Mouse (Mus musculus): ENCODE data around the gene Olfr603. TPM values are rescaled to one million over a fixed set of nuclear protein-coding genes. Genes with fewer than 3 reads are reported as not detected.
"Not testable (repeated sequence)": the region's sequence is repeated elsewhere in the genome, so short reads cannot be mapped to it uniquely, and the experiment has no call there.

The Olfr603 gene
- not detected in 2 replicates for polyA plus RNA-seq (2012; rRNA removed)

GRCm38 (mm10) chr7:103386077-103386476 lies at the start of gene Olfr603:
Gene Olfr603, minus strand, starts transcription at chr7:103386177.
- no peak within 1 kb of the TSS for H3K4me3 ChIP-seq (ENCODE audit: insufficient read depth, low read length)
- no peak within 1 kb of the TSS for H3K27ac ChIP-seq (ENCODE audit: insufficient read depth, low read length)
- TF ChIP-seq CTCF (IDR thresholded peaks at IDR 0.05; ENCODE audit: extremely low read depth, insufficient read depth, low read length) (no peak), POLR2A (IDR thresholded peaks at IDR 0.05; ENCODE audit: extremely low read depth, insufficient read depth, low read length) (no peak)
- H3K4me1 ChIP-seq (ENCODE audit: control insufficient read depth, insufficient read depth, low read length), result no peaks in the 10 kb centered on the region

- not testable (repeated sequence) for H3K27ac ChIP-seq (ENCODE audit: insufficient read depth, low read length); H3K4me1 ChIP-seq (ENCODE audit: control insufficient read depth, insufficient read depth, low read length); H3K4me3 ChIP-seq (ENCODE audit: insufficient read depth, low read length)
Measured at GRCm38 (mm10) chr7:103414772-103415171, 28.8 kb upstream of the Olfr603 start, which contains the start of gene Usp17lc. Gene Usp17lc, plus strand, starts transcription at chr7:103415072.

- H3K27ac ChIP-seq (ENCODE audit: insufficient read depth, low read length); H3K4me3 ChIP-seq (ENCODE audit: insufficient read depth, low read length); H3K4me1 ChIP-seq (ENCODE audit: control insufficient read depth, insufficient read depth, low read length): not testable (repeated sequence)
Measured at GRCm38 (mm10) chr7:103406521-103407055, 20.6 kb upstream of the Olfr603 start.

- H3K4me3 ChIP-seq (ENCODE audit: insufficient read depth, low read length), result no peak overlapping the region
- TF ChIP-seq POLR2A (IDR thresholded peaks at IDR 0.05; ENCODE audit: extremely low read depth, insufficient read depth, low read length) (no peak), CTCF (IDR thresholded peaks at IDR 0.05; ENCODE audit: extremely low read depth, insufficient read depth, low read length) (no peak)
- no peak overlapping the region for H3K27ac ChIP-seq (ENCODE audit: insufficient read depth, low read length)
- no peaks in the 10 kb centered on the region for H3K4me1 ChIP-seq (ENCODE audit: control insufficient read depth, insufficient read depth, low read length)
Measured at GRCm38 (mm10) chr7:103398981-103399380, 13.0 kb upstream of the Olfr603 start.

GRCm38 (mm10) chr7:103397758-103398157 lies 11.8 kb upstream of the Olfr603 start:
- Histone ChIP-seq H3K4me1 (ENCODE audit: control insufficient read depth, insufficient read depth, low read length) (no peaks in the 10 kb centered on the region), H3K4me3 (ENCODE audit: insufficient read depth, low read length) (no peak overlapping the region), H3K27ac (ENCODE audit: insufficient read depth, low read length) (no peak overlapping the region)
- TF ChIP-seq POLR2A (IDR thresholded peaks at IDR 0.05; ENCODE audit: extremely low read depth, insufficient read depth, low read length), result no peak
- TF ChIP-seq CTCF (IDR thresholded peaks at IDR 0.05; ENCODE audit: extremely low read depth, insufficient read depth, low read length), result no peak

- Histone ChIP-seq H3K4me3 (ENCODE audit: insufficient read depth, low read length) (no peak within 1 kb of the TSS), H3K4me1 (ENCODE audit: control insufficient read depth, insufficient read depth, low read length) (no peaks in the 10 kb centered on the region), H3K27ac (ENCODE audit: insufficient read depth, low read length) (no peak within 1 kb of the TSS)
- TF ChIP-seq CTCF (IDR thresholded peaks at IDR 0.05; ENCODE audit: extremely low read depth, insufficient read depth, low read length) (no peak), POLR2A (IDR thresholded peaks at IDR 0.05; ENCODE audit: extremely low read depth, insufficient read depth, low read length) (no peak)
Measured at GRCm38 (mm10) chr7:103362555-103362954, 23.4 kb downstream of the Olfr603 start, which contains the start of gene Olfr601. Gene Olfr601, minus strand, starts transcription at chr7:103362655.

GRCm38 (mm10) chr7:103349569-103349968 lies 36.4 kb downstream of the Olfr603 start, which contains the start of gene Olfr600:
Gene Olfr600, minus strand, starts transcription at chr7:103349669.
- no peaks in the 10 kb centered on the region for H3K4me1 ChIP-seq (ENCODE audit: control insufficient read depth, insufficient read depth, low read length)
- no peak for TF ChIP-seq CTCF (IDR thresholded peaks at IDR 0.05; ENCODE audit: extremely low read depth, insufficient read depth, low read length)
- H3K4me3 ChIP-seq (ENCODE audit: insufficient read depth, low read length), result no peak within 1 kb of the TSS
- H3K27ac ChIP-seq (ENCODE audit: insufficient read depth, low read length), result no peak within 1 kb of the TSS

- Histone ChIP-seq H3K27ac (ENCODE audit: insufficient read depth, low read length) (no peak within 1 kb of the TSS), H3K4me3 (ENCODE audit: insufficient read depth, low read length) (no peak within 1 kb of the TSS), H3K4me1 (ENCODE audit: control insufficient read depth, insufficient read depth, low read length) (no peaks in the 10 kb centered on the region)
- TF ChIP-seq CTCF (IDR thresholded peaks at IDR 0.05; ENCODE audit: extremely low read depth, insufficient read depth, low read length) (no peak), POLR2A (IDR thresholded peaks at IDR 0.05; ENCODE audit: extremely low read depth, insufficient read depth, low read length) (no peak)
Measured at GRCm38 (mm10) chr7:103335617-103336016, 50.4 kb downstream of the Olfr603 start, which contains the start of gene Olfr599. Gene Olfr599, plus strand, starts transcription at chr7:103335917.

Other genes with a start within 250 kb of the Olfr603 start
- gene Olfr588-ps1, start 245.3 kb downstream of the Olfr603 start, polyA plus RNA-seq (2012; rRNA removed), result not detected in 2 replicates
- not detected in 2 replicates for gene Olfr589, start 229.8 kb downstream of the Olfr603 start, polyA plus RNA-seq (2012; rRNA removed)
- not detected in 2 replicates for gene Olfr591, start 207.8 kb downstream of the Olfr603 start, polyA plus RNA-seq (2012; rRNA removed)
- gene Olfr592, start 201.4 kb downstream of the Olfr603 start, polyA plus RNA-seq (2012; rRNA removed), result not detected in 2 replicates
- gene Olfr593, start 174.3 kb downstream of the Olfr603 start, polyA plus RNA-seq (2012; rRNA removed), result not detected in 2 replicates
- not detected in 2 replicates for gene Olfr594, start 169.2 kb downstream of the Olfr603 start, polyA plus RNA-seq (2012; rRNA removed)
- not detected in 2 replicates for gene Usp17ld, start 133.7 kb downstream of the Olfr603 start, polyA plus RNA-seq (2012; rRNA removed)
- gene Olfr596, start 80.5 kb downstream of the Olfr603 start, polyA plus RNA-seq (2012; rRNA removed), result not detected in 2 replicates
- not detected in 2 replicates for gene Olfr597, start 69.9 kb downstream of the Olfr603 start, polyA plus RNA-seq (2012; rRNA removed)
- not detected in 2 replicates for gene Olfr598, start 62.6 kb downstream of the Olfr603 start, polyA plus RNA-seq (2012; rRNA removed)
- gene Olfr599, start 50.3 kb downstream of the Olfr603 start, polyA plus RNA-seq (2012; rRNA removed), result not detected in 2 replicates
- not detected in 2 replicates for gene Olfr600, start 36.5 kb downstream of the Olfr603 start, polyA plus RNA-seq (2012; rRNA removed)
- not detected in 2 replicates for gene Olfr601, start 23.5 kb downstream of the Olfr603 start, polyA plus RNA-seq (2012; rRNA removed)
- not detected in 2 replicates for gene Usp17lc, start 28.9 kb upstream of the Olfr603 start, polyA plus RNA-seq (2012; rRNA removed)
- not detected in 2 replicates for gene Olfr605, start 59.3 kb upstream of the Olfr603 start, polyA plus RNA-seq (2012; rRNA removed)
- gene Olfr606, start 62.9 kb upstream of the Olfr603 start, polyA plus RNA-seq (2012; rRNA removed), result not detected in 2 replicates
- gene Olfr607, start 78.0 kb upstream of the Olfr603 start, polyA plus RNA-seq (2012; rRNA removed), result not detected in 2 replicates
- gene Olfr608, start 83.7 kb upstream of the Olfr603 start, polyA plus RNA-seq (2012; rRNA removed), result not detected in 2 replicates
- not detected in 2 replicates for gene Olfr609, start 111.9 kb upstream of the Olfr603 start, polyA plus RNA-seq (2012; rRNA removed)
- not detected in 2 replicates for gene Olfr610, start 125.9 kb upstream of the Olfr603 start, polyA plus RNA-seq (2012; rRNA removed)
- not detected in 2 replicates for gene Olfr611, start 134.7 kb upstream of the Olfr603 start, polyA plus RNA-seq (2012; rRNA removed)
- not detected in 2 replicates for gene Olfr612, start 156.5 kb upstream of the Olfr603 start, polyA plus RNA-seq (2012; rRNA removed)
- not detected in 2 replicates for gene Olfr613, start 161.9 kb upstream of the Olfr603 start, polyA plus RNA-seq (2012; rRNA removed)
- gene Olfr615, start 169.9 kb upstream of the Olfr603 start, polyA plus RNA-seq (2012; rRNA removed), result not detected in 2 replicates
- not detected in 2 replicates for gene Olfr616, start 183.0 kb upstream of the Olfr603 start, polyA plus RNA-seq (2012; rRNA removed)
- not detected in 2 replicates for gene Olfr617, start 186.9 kb upstream of the Olfr603 start, polyA plus RNA-seq (2012; rRNA removed)
- not detected in 2 replicates for gene Olfr618, start 203.9 kb upstream of the Olfr603 start, polyA plus RNA-seq (2012; rRNA removed)
- not detected in 2 replicates for gene Olfr619, start 214.4 kb upstream of the Olfr603 start, polyA plus RNA-seq (2012; rRNA removed)
- gene Olfr620, start 226.4 kb upstream of the Olfr603 start, polyA plus RNA-seq (2012; rRNA removed), result not detected in 2 replicates

All from cortical plate, adult 2 months (tissue).